Mouse (Mus musculus) left cerebral cortex, adult 2 months (tissue): Measurements from ENCODE around the gene Zfp84. TPM values are rescaled to one million over a fixed set of nuclear protein-coding genes. Genes with fewer than 3 reads are reported as not detected.

Experiments used
- DNase-seq, 2 experiments: peaks; one replicate each; pipeline ENCODE4 v3.0.0; 2021 to 2022; ENCODE audit warnings: low spot score in 2 of 2, mixed read lengths in 1 of 2; ENCODE audit errors: extremely low spot score in 1 of 2
- H3K27ac ChIP-seq: fragments of 200-600 bp; 2 replicates; pipeline ENCODE4 v1.8.1; 2022
- H3K4me3 ChIP-seq: fragments of 200-600 bp; 2 replicates; pipeline ENCODE4 v1.8.1; 2022
- CTCF ChIP-seq: fragments of 200-600 bp; IDR thresholded peaks from 2 replicates; pipeline ENCODE4 v1.8.1; 2022; ENCODE audit warnings: antibody characterized with exemption, mild to moderate bottlenecking, moderate library complexity
- intact Hi-C: fragments of 180-260 bp; cut with DNase I; formaldehyde crosslinking; loops from one replicate; pipeline ENCODE4 v1.15.1; 2025
- microRNA-seq, 2 experiments: library from miRNA; unstranded; fragments of <30 nt; microRNA quantifications; one replicate each; pipeline ENCODE4 v1.2.0; 2021
- total RNA-seq, 2 experiments: library from RNA; stranded (reverse); gene quantifications; 2 replicates each; pipeline ENCODE4 v1.2.3; 2021

The Zfp84 gene
- total RNA-seq, 2 experiments from 2014 or later = 16.5 to 17.0 TPM

- no peak overlapping the region for H3K27ac ChIP-seq
- DNase-seq = no peak
- no peak overlapping the region for H3K4me3 ChIP-seq
- no peak for TF ChIP-seq CTCF
- intact Hi-C loops = no loop called here
These were observed 59.6 kb downstream of the Zfp84 start for GRCm38 (mm10) chr7:29828001-29828400.

Small RNA genes within 50 kb of the gene (microRNA-seq; reads per million reads assigned to microRNA genes)
- gene Mir1964 = 0.97 to 2.9 reads per million in 2 experiments

Other genes starting within 250 kb of the Zfp84 start
- 10 to 100 TPM; 51.3 to 61.8 TPM for gene Sipa1l3, start 249.9 kb upstream of the Zfp84 start, total RNA-seq
- under 1 TPM in 1 of 2 experiments, not detected in 1; 0.23 TPM for gene Catsperg2, start 41.5 kb upstream of the Zfp84 start, total RNA-seq
- 10 to 100 TPM; 11.7 to 12.3 TPM for gene Zfp30, start 15.4 kb downstream of the Zfp84 start, total RNA-seq
- 10 to 100 TPM; 21.8 to 23.1 TPM for gene Zfp790, start 47.6 kb downstream of the Zfp84 start, total RNA-seq
- gene Zfp940, start 85.1 kb downstream of the Zfp84 start, total RNA-seq = 10 to 100 TPM; 18.9 to 25.7 TPM
- 10 to 100 TPM; 15.3 to 16.8 TPM for gene Zfp420, start 91.4 kb downstream of the Zfp84 start, total RNA-seq
- 10 to 100 TPM; 22.3 to 23.8 TPM for gene Zfp27, start 138.0 kb downstream of the Zfp84 start, total RNA-seq
- 1 to 10 TPM; 8.9 to 9.6 TPM for gene Zfp383, start 139.7 kb downstream of the Zfp84 start, total RNA-seq
- 10 to 100 TPM; 17.4 to 19.0 TPM for gene Zfp74, start 185.5 kb downstream of the Zfp84 start, total RNA-seq
- gene Zfp568, start 215.4 kb downstream of the Zfp84 start, total RNA-seq = 1 to 10 TPM; 3.6 to 3.9 TPM